Mouse (Mus musculus) cerebellum, adult 11 months (tissue): ENCODE measurements at regions not wholly inside any gene's neighbourhood (a gene's known extent, or its start where the extent isn't known, plus 50 kb on each side); places are given as distances from the start of the nearest gene placed in this dataset.

Experiments used
- DNase-seq: peaks from one replicate; pipeline ENCODE4 v3.0.0; 2022

- DNase-seq, result no peak
These were observed 68.6 kb upstream of the Rph3a start for GRCm38 (mm10) chr5:121078531-121078930.

GRCm38 (mm10) chr5:121076741-121077140 is 66.8 kb upstream of the Rph3a start:
- no peak for DNase-seq

GRCm38 (mm10) chr5:121068821-121069220 is 58.9 kb upstream of the Rph3a start:
- peak; percentile 54 for DNase-seq

GRCm38 (mm10) chr5:121064721-121065120 is 54.8 kb upstream of the Rph3a start:
- no peak for DNase-seq

- no peak for DNase-seq
These were observed 53.2 kb upstream of the Rph3a start for GRCm38 (mm10) chr5:121062930-121063584.

GRCm38 (mm10) chr5:121061688-121062087 is 51.8 kb upstream of the Rph3a start:
- DNase-seq, result no peak
